Mouse (Mus musculus): ENCODE measurements at regions not wholly inside any gene's neighbourhood (a gene's known extent, or its start where the extent isn't known, plus 50 kb on each side); places are given as distances from the start of the nearest gene placed in this dataset.
"Not testable (repeated sequence)": the region's sequence is repeated elsewhere in the genome, so short reads cannot be mapped to it uniquely, and the experiment has no call there.

DNA sequence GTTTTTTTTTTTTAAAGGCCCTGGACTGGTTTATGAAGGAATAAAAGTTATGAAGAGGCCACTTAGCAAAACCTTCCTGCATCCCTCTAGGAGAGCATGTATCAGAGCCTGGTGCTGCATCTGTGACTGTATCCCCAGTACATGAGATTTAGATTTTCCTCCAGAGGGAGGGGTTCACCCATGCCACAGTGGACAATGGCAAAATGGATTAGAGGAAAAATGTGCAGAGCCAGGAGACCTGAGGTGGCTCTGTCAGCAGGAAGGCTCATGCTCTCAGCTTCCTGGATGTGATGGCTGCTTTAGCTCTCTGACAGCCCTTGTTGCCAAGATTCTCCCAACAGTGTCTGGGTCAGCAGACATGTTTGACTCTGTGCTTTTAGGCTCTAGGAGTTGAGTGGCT lies 298.2 kb downstream of the Eipr1 start:
- no peak for DNase-seq (ENCODE audit: low spot score)

DNA sequence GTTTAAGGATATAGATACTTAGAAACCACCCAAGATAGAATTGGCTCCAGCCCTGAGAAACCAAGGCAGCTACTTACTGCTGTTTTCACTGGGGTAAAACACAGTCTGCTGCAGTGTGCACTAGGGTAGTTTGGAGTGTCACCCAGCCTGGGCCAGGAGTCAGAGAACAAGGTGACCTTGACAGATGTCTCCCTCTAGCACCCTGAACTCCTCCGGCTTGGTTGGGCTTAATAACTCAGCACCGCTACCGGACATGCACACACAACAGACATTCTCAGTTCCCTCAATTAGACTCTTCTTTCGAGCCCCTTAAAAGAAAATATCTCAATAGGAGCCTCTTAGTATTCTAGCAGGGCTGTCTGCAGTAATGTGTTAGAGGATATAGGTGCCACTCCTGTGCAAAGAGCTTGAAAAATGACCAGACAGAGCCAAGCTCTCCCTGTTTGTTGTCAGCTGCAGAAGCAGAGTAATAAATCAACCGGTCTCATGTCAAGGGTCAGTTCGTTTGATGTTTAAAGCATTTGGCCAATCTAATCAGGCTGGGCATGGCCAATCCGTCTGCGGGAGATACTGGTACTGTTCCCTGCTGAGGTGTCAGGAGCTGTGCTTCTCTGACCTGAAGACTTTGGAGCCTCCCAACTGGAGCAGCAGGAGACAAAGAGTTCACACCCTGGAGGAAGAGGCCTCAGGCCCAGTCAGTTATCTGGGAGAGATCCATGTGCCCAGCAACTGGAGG lies 299.1 kb downstream of the Eipr1 start:
- peak; percentile 42 for DNase-seq (ENCODE audit: low spot score)

- no peak for DNase-seq (ENCODE audit: low spot score)
These were observed 302.8 kb downstream of the Eipr1 start for GRCm38 (mm10) chr12:29054367-29054766.

DNA sequence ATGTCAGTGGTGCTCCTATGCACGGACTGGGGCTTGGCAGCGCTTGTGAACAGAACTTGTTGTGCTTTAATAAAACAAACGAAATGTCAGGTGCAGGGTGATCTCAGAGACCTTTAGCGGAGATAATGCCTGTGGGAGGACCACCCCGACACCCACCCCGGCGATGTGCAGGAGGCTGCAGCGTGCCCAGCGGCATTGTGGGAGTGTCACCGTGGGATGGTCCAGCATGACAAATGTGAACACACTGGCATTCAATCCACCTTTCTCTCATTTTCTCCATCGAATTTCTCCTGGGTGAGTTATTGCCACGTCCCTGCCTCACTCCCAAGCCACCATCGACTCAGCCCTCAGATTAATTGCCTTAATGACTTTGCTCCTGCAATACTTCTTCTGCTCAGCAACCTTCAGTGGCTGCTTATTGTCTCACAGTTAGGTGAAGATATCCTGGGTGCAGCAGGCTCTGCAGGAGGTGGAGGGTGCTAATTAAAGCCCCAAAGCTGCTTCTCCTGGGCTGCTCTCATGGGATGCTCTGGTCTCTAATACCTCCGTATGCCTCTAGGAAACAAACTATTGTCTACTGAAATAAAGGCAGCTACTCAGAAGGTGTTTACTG lies 310.5 kb downstream of the Eipr1 start:
- no peak for DNase-seq (ENCODE audit: low spot score)

GRCm38 (mm10) chr12:29062801-29063200 lies 311.2 kb downstream of the Eipr1 start:
- no peak for DNase-seq (ENCODE audit: low spot score)

DNA sequence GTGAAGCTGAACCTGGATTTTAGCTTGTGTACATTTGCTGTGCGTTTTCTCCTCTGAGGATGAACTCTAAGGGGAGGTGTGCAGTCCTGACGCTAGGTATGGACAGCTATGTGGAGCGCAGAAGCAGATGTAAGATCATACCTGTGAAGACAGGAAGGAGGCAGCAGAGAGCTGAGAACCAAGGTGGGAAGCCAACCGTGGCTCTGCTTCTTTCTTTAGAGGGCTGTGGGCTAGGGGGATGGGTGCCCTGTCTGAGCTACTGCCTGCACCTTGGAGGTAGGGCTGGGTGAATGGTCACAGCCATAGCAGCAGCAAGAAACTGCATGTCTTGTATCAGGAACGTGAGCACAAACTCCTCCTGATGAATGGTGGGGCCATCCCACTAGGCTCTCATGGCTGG lies 316.6 kb downstream of the Eipr1 start:
- DNase-seq (ENCODE audit: low spot score): no peak

DNA sequence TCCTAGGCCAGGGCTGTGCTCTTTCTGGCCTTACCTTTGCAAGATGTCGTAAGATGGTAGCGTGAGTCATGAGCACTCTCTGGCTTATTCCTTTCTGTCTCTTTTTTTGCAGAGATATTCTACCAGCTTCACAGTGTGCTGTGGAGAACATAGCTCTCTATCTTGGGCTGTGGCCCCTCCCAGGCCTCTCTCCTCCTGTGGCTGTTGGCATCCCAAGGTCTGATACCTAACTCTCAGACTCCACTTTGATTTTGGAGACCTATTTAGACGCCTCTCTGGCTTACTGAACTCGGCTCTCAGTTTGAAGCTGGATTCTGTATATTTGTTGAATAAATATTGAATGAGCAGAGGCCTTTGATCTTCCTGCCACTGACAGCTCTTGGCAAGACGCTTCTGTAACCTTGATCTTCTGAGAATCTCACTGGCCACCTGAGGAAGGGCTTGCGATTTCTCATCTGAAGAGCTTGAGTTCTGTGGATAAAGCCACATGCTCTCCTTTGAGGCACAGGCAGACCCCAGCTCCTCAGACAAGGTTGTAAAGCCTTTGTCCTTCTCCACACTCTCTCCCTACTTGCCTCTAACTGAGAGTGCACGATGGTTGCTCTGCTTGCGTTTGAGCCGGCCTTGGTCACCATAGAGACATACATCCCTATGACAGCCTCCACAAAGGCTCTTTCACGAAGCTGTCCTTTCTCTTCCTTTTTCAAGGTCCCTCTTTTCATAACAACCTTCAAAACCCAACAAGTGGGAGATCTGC lies 323.7 kb downstream of the Eipr1 start:
- DNase-seq (ENCODE audit: low spot score): no peak

GRCm38 (mm10) chr12:29076606-29077005 lies 325.0 kb downstream of the Eipr1 start:
- DNase-seq (ENCODE audit: low spot score): no peak

- no peak for DNase-seq (ENCODE audit: low spot score)
These were observed 327.4 kb downstream of the Eipr1 start for GRCm38 (mm10) chr12:29079011-29079410.

- DNase-seq (ENCODE audit: low spot score): no peak
These were observed 332.0 kb downstream of the Eipr1 start for GRCm38 (mm10) chr12:29083426-29084221.

GRCm38 (mm10) chr12:29087245-29087644 lies 335.6 kb downstream of the Eipr1 start:
- DNase-seq (ENCODE audit: low spot score): not testable (repeated sequence)

DNA sequence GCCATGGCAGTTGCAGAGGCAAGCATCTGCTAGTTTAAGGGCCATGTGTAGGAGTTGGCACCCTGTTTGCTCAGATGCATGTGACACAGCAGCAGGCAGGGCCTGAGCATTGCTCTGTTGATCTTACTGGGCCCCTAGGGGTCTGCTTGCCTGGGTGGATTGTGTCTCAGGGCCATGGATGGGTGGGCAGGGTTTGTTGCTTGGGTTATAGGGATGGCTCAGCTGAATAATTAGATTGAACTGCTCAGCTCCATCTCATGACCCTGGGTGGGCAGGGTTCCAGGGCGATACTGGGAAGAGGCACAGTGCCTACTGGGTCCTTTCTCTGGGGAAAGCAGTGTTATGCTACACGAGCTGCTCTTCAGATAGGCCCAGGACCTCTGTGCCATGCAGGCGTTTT lies 338.0 kb downstream of the Eipr1 start:
- no peak for DNase-seq (ENCODE audit: low spot score)

DNA sequence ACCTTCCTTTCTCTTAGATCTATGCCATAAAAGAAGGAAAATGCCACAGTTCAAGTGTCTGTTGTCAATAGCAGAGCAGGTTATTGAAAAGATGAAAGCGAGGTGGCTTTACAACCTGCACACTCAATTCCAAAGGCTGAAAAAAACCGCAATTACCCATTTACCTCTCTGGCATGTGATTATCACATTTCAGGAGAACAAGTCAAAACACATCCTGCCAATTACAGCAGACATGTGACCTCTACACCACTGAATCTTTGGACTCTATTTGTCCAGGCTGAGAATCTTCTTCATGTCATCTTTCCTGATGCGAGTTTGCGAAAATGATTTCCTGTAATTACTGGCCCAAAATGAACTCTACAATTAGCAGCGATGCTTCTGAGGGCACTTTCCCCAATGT lies 338.8 kb downstream of the Eipr1 start:
- no peak for DNase-seq (ENCODE audit: low spot score)

DNA sequence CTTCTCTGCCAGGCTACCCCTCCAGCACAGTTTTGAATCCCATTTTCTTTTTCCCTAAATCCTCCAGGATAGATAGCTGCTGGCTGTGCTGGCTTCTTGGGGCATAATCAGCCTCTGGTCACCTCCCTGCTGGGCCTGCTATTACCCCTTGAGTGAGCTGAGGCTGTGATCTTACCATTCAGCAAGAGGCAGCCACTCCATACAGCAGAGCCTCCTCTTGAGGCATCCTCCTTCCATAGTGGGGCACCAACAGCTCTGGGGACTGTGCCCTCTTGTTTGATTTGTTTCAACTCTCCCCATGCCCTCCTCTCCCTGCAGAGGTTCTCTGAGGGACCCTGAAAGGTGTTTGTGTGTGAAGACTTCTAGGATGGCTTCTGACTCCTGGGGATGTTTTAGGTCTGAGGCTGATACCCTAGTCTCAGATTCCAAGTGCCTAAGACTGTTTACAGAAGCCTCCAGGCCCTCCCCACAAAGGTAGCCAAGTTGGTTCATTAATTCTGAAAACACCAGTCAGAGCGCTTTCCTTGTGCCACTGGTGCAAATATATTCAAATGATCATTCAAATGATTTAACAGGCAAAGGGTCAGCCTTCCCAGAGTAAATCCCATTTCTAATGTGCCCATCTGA lies 343.9 kb downstream of the Eipr1 start:
- no peak for DNase-seq (ENCODE audit: low spot score)

GRCm38 (mm10) chr12:29096033-29096913 lies 344.7 kb downstream of the Eipr1 start:
- peak; percentile 69 for DNase-seq (ENCODE audit: low spot score)

DNA sequence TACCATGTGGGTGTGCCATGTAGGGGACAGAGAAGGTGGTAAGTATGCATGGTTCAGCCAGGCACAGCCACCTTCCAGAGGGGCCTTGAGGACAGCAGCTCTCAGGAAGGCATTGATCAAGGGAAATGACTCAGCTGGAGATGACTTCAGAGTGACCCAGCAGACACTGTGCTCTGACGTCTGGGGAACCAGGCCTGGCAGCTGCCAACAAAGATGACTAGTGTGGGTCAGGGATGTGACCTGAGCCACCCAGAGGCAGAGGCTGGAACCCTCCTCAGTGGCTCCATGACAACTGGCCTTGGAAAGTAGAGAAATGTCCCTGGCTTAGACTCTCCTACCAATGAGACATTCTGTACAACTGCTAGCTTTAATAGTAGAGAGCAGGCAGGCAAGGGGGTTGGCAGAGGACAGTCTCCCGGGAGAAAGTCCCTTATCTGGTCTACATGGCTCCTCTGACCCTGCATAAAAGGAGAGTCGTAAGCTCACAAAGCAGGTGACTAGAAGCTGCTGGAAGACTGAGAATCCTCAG lies 348.5 kb downstream of the Eipr1 start:
- no peak for DNase-seq (ENCODE audit: low spot score)

DNA sequence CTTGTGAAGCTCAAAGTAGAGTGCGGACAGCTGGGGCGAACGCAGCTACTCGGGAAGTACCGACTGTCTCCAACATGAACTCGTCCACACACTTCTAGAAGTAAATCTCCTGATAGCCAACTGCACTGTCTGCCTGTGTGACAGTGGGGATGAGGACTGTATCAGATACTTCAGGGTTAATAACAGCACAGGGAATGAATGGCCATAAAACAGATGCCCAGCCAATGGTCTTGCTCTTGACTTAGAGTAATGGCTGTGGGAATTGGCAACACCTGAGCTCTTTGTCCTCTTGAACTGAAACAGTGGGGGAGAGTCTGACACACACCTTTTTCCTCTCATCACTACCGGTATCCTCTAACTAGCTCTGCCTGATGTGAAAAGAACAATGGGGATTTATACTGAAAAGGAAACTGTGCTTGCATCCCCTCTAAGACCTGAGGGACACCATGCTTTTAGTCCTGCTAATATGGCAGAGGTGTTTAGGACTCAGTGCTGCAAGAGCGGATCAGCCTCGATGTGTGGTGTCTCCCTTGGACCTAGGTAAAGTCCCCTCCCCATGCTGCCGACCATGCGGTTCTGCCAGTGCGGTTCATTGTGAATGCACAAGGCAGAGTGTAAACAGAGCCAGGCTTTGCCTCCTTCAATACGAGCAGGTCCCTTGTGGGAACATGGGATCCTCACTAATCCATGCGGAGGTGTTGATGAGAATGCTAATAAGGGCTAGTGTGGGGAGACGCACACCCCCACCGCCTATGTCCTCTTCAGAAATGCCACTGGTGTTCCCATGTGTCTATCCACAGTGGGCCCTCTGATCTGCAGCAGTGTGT lies 355.5 kb downstream of the Eipr1 start:
- no peak for DNase-seq (ENCODE audit: low spot score)

DNA sequence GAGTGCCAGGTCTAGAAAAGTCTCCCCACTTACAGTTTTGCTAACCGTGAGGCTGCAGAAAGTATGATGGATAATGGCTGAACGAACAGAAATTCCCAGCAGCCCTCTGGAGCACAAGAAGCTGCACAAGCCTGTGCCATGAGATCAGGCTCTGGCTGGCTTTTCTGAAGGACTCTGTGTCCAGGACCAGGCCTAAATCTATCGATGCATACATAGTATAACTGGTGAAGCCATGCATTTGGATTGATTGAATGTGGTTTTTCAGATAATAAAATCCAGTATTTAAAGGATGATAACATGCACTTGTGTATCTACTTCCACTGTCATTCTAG lies 356.1 kb downstream of the Eipr1 start:
- DNase-seq (ENCODE audit: low spot score): no peak

- no peak for DNase-seq (ENCODE audit: low spot score)
These were observed 366.7 kb downstream of the Eipr1 start for GRCm38 (mm10) chr12:29118336-29118735.

DNA sequence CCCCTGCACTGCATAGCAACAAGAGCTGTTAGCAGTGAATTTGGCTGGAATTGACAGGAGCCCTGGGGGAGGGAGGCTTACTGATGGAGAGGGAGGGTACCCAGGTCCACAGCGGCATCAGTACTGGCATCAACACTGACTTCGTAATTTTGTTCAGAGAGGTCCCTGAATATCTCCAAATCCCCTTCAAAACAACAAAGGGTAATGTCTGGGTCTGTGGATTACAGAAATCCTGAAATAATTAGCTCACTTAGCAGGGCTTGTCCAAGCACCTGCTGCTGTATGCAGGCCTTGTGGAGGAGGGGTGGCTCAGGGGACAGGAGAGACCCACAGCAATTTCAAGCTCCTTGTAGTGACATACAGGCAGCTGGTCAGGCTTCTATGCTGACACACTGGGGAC lies 369.6 kb downstream of the Eipr1 start:
- no peak for DNase-seq (ENCODE audit: low spot score)

Measured in yolk sac, embryonic 10.5 days (tissue).